Mouse (Mus musculus) thymus, postnatal 4 days (tissue): ENCODE measurements at regions not wholly inside any gene's neighbourhood (a gene's known extent, or its start where the extent isn't known, plus 50 kb on each side); places are given as distances from the start of the nearest gene placed in this dataset.

Experiments used
- DNase-seq: peaks from one replicate; pipeline ENCODE4 v3.0.0; 2021

DNA sequence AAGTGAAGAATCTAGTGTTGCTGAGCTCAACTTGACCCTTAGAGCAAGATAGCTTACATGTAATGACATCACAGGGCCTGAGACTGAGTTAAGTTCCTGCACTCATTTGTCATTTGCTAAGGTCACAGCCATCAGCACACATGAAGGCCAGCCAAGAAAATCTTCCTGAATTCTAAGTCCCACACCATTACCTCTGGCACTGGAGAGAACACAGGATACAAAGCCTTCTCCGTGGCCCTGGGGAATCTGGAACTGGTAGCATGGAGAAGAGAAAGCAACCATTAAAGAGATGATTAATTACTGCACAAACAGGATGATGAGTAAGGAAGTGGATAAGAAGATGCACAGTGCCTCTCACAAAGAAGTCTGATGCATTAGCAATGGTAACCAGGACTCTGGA is 232.0 kb downstream of the Wdr72 start:
- no peak for DNase-seq

DNA sequence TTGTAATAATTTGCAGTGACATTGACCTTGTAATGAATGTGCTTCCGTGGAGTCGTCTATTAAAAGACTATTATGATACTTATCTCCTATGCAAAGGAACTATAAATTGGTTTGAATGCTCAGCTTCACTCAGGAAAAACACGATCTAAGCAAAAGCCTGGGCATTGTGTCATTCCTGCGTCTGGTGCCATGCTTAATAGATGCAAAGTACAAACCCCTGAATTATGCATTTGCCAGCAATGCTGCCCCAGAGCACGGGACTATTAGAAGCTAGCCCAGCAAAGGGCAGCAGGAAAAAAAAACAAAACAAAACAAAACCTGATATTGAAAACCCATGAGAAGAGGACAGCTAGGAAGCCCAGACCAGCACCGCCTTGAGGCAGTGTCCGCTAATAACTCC is 234.9 kb downstream of the Wdr72 start:
- DNase-seq, result no peak

DNA sequence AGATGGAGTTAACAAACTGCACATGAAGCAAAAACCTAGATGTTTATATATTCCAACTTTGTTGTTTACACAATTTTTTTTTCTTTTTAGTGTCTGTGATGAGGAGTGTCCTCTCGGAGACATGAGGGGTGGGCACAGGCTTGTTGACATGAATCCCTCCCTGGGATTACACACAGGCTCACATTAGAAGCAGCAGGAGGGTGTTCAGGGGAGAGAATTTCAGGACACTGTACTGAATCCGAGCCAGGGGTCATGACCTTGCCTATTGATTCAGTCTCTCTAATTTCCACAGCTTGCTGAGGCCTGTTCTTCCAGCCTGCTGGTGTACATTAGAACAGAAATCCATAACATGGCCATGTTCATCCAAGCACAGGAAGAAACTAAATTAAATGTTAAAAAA is 238.6 kb downstream of the Wdr72 start:
- no peak for DNase-seq

- DNase-seq, result no peak
Measured at GRCm38 (mm10) chr9:74365930-74366438, 255.8 kb downstream of the Wdr72 start.

- DNase-seq, result no peak
Measured at GRCm38 (mm10) chr9:74376191-74376590, 266.0 kb downstream of the Wdr72 start.

GRCm38 (mm10) chr9:74377204-74377603 is 267.0 kb downstream of the Wdr72 start:
- no peak for DNase-seq

- DNase-seq, result no peak
Measured at GRCm38 (mm10) chr9:74384206-74384896, 274.2 kb downstream of the Wdr72 start.

GRCm38 (mm10) chr9:74425594-74425993 is 315.4 kb downstream of the Wdr72 start:
- DNase-seq, result no peak

- no peak for DNase-seq
Measured at GRCm38 (mm10) chr9:74449981-74450380, 339.8 kb downstream of the Wdr72 start.

- DNase-seq, result no peak
Measured at GRCm38 (mm10) chr9:74461084-74461483, 350.9 kb downstream of the Wdr72 start.

GRCm38 (mm10) chr9:74476830-74477229 is 366.7 kb downstream of the Wdr72 start:
- DNase-seq, result no peak

- DNase-seq, result no peak
Measured at GRCm38 (mm10) chr9:74479273-74479672, 369.1 kb downstream of the Wdr72 start.

DNA sequence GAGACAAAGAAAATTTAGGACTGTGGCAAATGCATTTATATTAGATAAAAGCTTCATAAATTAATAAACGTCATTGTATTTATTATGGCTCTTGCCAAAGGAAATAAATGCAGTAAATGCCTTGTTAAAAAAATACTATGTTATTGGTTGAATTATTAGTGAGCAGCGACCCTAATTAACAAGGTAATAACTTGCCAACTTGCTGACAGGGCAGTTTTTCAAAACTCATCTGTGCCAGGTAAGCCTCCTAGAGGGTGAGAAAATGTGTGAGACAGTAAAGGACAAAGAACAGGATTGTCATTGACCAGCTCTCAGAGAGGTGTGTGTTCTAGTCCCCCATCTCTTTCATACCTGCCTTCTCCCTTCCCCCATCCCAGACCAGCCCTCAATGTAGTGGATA is 347.8 kb upstream of the Onecut1 start:
- no peak for DNase-seq

DNA sequence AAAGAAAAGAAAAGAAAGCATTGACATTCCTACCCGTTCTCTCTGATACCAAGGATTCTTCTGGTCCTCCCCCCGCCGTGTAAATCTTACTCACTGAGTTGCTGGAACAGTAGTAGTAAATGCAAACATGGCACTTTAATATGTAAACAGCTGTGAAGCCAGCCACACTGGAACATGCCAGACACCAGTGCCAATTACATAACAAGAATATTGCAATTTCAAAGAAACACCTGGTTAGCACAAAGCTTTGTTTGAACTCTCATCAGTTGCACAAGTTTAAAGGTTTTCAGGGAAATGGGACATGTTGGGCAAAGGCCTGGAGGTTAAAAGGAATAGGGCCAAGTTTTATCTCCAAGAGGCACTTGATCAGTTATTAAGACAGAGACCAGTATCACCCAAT is 333.2 kb upstream of the Onecut1 start:
- no peak for DNase-seq

DNA sequence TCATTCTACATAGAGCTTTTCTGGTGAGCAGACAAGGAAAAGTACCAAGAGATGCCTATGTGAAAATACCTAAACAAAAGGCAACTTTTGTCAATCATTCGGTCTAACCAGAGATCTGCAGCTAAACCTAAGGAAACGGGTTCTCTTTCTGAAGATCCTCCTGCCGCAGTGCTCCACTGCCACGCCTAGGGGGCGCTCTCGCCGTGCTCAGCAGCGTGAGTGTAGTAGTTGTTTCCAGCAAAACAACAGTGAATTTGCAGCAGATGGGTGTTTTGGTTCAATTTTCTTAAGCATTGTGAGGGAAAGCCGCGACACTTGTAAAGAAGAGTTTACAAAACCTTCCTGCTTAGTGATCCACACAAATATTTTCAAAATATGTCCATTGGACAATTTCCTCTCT is 331.4 kb upstream of the Onecut1 start:
- peak; percentile 54 for DNase-seq

DNA sequence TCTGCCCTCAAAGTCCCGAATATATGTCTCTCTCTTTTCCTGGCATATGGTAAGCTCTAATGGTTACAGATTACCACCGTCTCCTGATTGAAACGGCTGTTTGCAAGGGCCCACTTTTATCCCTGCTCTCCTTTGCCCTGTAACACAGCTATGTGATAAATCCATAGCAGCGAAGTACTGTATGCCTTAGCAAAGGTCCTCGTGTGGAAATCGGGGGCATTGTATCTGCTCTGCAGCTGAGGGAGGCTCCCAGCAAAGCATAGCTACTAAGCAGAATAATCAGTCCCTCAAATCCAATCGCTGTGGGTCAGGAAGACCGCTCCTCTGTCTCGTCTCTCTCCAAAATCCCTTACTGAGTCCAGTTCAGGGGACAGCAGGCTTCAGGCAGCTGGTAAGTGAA is 331.0 kb upstream of the Onecut1 start:
- DNase-seq, result no peak

DNA sequence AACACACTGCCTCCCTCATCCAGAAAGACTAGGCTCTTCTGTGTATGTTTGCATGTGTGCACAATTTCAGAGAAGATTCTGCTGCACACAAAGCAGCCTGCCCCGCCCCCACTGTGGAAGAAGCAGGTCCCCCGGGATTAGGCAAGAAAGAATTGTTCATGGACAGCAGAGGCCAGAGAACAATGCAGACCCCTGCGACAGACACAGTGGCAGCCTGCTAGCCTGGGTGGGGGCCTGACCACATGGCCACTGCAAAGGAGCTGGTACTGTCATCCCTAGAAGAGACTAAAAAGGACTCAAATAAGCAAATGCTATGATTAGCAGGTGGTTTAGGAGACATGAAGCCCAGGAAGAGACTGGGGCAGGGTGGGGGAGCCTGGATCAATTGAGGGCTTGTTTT is 329.7 kb upstream of the Onecut1 start:
- no peak for DNase-seq

GRCm38 (mm10) chr9:74534976-74535375 is 326.7 kb upstream of the Onecut1 start:
- DNase-seq, result no peak

DNA sequence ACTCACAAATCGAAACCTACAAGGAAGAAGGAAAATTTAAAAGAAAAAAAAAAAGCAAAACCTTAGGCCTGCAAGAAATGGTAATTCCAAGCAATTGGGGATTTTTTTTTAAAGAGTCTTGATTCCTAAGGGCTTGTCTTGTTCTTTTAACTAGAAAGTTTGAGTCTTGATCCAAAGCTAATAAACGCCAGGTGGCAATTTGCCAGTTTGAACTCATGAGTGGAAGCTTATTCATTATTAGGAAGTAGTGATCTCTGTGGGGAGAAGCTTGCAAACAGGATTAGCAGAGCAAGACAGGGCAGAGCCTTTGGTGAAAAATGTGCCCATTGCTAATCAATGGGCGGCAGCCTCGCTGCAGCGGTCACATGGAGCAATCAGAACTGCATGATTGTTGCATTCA is 305.6 kb upstream of the Onecut1 start:
- DNase-seq, result no peak

DNA sequence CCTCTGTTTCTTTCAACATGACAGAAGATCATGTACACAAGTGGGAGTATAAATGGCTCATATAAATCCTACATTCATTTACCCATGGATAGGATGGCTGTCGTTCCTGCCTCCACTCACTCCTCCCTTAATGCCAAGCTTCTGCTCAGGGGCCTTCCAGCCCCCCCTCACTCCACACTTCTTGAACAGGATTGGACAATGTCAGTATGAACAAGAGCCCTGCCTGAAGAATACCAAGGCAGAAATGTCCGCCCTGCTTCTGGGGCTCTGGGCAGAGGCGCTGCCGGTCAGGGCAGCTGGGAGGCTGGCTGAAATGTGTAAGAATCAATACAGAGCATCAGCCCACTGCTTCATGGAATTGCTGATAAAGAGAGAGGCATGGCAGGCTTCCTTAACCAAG is 269.0 kb upstream of the Onecut1 start:
- DNase-seq, result no peak

GRCm38 (mm10) chr9:74593970-74594369 is 267.8 kb upstream of the Onecut1 start:
- DNase-seq, result no peak

- no peak for DNase-seq
Measured at GRCm38 (mm10) chr9:74604415-74604814, 257.3 kb upstream of the Onecut1 start.

GRCm38 (mm10) chr9:74621957-74622356 is 239.8 kb upstream of the Onecut1 start:
- no peak for DNase-seq

- DNase-seq, result no peak
Measured at GRCm38 (mm10) chr9:74645394-74645793, 216.3 kb upstream of the Onecut1 start.

- DNase-seq, result no peak
Measured at GRCm38 (mm10) chr9:74650036-74650435, 211.7 kb upstream of the Onecut1 start.
